Mouse (Mus musculus) adrenal gland, postnatal 10 days (tissue): ENCODE results near the gene Dbh. TPM values are rescaled to one million over a fixed set of nuclear protein-coding genes. Genes with fewer than 3 reads are reported as not detected.

ENCODE experiments used
- DNase-seq: peaks from one replicate; pipeline ENCODE4 v3.0.0; 2021; ENCODE audit warnings: mixed read lengths
- total RNA-seq, 2 experiments: library from RNA; stranded (reverse); gene quantifications; 2 replicates each; pipeline ENCODE4 v1.2.3; 2021

Dbh gene
- total RNA-seq, 2 experiments from 2014 or later, result 330 to 339 TPM

DNA sequence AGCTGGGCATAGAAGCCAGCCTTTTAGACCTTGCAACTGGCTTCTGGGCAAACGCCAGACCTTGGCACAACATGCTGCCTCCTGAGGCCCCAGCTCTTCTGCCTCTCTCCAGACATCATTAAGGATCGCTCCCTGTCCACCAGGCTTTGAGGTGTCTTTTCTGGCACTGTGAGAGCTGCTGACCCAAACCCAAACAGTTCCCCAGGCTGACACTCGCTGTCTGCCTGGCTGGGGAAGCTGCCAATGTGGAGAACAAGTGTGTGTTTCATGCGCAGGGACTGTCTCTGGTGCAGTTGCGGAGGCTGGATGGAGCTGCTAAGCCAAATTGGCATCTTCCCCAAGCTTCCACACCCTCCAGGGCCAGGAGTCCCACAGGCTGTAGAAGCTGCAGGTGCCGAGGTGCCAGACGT is 58.0 kb downstream of the Dbh start:
- DNase-seq, result peak; percentile 60

DNA sequence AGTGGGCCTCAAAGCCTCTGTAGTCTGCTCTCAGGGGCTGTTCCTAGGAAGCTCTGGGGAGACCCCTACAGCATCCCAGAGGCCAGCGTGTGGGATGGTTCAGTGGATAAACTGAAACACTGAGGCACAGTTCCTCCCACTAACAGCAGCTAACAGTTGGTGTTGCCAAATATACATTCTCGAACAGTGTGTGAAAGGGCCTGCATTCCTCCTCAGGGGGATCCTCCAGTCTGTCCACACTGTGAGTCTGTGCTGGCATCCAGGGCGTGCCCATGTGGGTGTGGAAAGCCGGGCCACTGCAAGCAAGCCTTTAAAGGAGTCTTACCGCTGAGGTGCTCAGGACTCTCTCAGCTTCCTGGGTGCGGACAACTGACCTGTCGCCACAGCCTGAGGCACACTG is 61.5 kb downstream of the Dbh start:
- DNase-seq, result no peak

DNA sequence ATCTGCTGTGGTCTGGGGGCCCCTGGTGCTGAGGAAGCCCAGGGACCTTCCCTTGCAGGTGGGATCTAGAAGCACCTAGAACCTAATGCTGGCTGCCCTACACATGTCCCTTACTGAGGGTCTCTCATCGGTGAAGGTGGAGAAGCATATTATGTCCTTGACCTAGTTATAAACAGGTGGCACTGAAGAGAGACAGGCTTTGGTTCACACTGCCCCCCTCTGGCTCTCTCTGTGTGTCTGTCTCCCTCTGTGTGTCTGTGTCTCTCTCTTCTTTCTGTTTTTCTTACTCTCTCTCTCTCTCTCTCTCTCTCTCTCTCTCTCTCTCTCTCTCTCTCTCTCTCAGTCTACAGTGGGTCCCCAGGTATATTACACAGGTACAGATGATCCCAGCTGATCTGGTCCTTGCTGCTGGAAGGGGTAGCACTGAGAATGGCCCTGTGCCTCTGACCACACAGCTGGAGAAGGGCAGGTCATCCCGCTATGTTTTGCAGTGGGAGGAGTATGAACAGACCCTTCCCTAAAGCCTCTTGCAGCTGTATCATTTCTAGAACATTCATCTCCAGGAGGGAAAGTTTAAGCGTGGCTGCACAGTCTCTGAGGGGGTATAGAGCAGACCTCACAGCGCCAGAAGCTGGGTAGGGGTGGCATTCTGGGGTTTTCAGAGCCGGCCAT is 63.9 kb downstream of the Dbh start:
- no peak for DNase-seq

DNA sequence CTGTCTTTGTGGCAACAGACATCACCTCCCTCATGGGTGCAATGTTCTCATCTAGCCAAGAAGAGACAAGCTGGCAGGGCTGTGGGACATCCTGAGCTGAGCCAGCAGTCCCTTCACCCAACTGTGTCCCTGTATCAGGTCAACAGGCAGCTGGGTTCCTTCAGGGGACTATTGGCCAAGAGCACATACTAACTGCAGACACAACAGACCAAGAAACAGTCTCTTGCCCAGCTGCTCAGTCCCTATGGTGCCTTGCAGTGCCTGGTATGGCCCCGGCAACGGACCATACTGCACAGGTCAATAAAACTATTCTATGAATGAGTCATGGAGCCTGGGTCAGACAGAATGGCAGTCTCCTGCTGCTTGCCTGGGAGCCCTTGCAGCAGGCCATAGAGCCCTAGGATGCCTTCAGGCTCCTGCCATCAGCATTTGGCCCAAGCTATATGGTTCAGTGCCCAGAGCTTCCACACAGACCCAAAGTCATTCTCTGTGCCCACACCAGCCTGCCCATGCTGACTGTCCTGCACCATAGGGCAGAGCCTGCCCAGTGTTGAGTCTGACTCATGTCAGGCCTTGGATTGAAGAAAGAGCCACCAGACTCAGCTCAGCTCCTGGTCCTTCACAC is 64.6 kb downstream of the Dbh start:
- no peak for DNase-seq

DNA sequence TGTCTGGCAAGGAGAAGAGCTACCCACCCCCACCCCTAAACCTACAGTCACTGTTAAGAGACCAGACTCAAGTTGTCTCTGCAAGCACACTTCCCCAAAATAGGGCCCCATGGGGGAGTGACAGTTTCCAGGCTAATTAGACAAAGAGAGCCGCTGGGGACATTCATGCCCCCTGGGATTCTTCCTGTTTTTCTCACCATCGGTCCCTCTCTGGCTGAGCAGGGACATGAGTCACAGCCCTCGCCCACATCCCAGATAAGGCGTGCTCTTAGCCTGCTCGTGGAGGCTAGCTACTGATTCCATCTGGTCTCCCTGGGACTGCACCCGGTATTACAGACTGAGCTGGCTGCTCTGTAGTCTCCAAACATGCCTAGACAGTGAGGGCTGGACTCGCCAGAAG is 67.3 kb downstream of the Dbh start:
- DNase-seq, result peak; percentile 44

Other genes with a start within 250 kb of the Dbh start
- gene Surf2, start 248.9 kb upstream of the Dbh start, total RNA-seq, result 10 to 100 TPM; 27.1 to 29.8 TPM
- 10 to 100 TPM; 78.4 to 81.5 TPM for gene Surf1, start 248.7 kb upstream of the Dbh start, total RNA-seq
- gene Surf4, start 231.3 kb upstream of the Dbh start, total RNA-seq, result 100 to 1,000 TPM; 118 to 141 TPM
- under 1 TPM; 0.18 to 0.27 TPM for gene Stkld1, start 231.2 kb upstream of the Dbh start, total RNA-seq
- gene Rexo4, start 200.8 kb upstream of the Dbh start, total RNA-seq, result 10 to 100 TPM; 28.6 to 31.0 TPM
- gene Adamts13, start 191.8 kb upstream of the Dbh start, total RNA-seq, result 1 to 10 TPM; 1.9 to 3.1 TPM
- 10 to 100 TPM; 40.6 to 42.0 TPM for gene Cacfd1, start 155.3 kb upstream of the Dbh start, total RNA-seq
- gene Slc2a6, start 137.2 kb upstream of the Dbh start, total RNA-seq, result 1 to 10 TPM; 1.2 to 1.7 TPM
- gene Mymk, start 93.1 kb upstream of the Dbh start, total RNA-seq, result 1 to 10 TPM in 1 of 2 experiments, under 1 TPM in 1; 0.45 to 2.7 TPM
- 10 to 100 TPM in 1 of 2 experiments, 1 to 10 TPM in 1; 8.1 to 15.9 TPM for gene Adamtsl2, start 85.9 kb upstream of the Dbh start, total RNA-seq
- gene Fam163b, start 22.7 kb upstream of the Dbh start, total RNA-seq, result 1 to 10 TPM; 2.0 TPM
- 10 to 100 TPM; 46.6 to 79.0 TPM for gene Sardh, start 83.1 kb downstream of the Dbh start, total RNA-seq